Mouse (Mus musculus): ENCODE data around the gene Mtx1.
A peak's percentile ranks its signal among the peaks of the same experiment; 100 is the strongest.

Gene Mtx1

DNA sequence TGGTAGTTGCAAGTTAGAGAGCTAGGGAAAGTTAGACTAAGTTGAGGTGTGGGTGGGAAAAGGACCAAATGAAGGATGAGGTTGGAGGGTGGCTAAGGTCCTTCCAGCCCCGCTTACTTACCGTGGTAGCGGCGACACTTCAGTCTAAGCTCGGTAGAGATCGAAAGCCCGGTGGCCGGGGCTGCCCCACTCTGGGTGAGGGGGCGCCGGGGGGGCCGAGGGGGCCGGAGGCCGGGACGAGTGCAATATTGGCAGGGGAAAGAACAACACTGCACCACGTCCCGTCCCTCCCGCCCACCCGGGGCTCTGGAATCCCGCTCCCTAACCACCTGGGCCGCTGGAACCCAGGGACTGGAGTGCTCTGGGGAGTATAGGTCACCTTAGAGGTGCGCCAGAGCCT, at the start of gene Mtx1:
Mtx1 (minus strand) TSS at position 189 of the 400 bp plus-strand sequence.
- DNase-seq (ENCODE audit: low read depth, low spot score), result no peak

DNA sequence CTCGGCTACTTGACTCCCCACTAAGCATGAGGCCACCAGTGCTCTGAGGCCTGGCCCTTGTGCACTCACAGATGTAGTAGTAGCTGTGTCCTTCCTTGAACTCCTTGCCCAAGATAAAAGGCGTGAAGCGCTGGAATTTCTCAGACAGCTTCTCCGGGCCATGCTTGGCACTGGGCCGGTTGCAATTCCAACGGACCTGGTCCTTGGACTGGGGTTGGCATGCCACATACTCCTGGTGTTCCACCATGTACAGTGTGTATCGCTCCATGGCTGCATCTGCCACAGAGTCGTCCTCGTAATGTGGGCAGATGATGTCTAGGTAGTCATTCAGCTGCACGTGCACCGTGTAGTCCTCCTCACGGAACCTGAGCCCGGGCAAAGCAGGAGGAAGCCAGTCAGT, 49.2 kb upstream of the Mtx1 start:
- no peak for DNase-seq (ENCODE audit: low read depth, low spot score)

DNA sequence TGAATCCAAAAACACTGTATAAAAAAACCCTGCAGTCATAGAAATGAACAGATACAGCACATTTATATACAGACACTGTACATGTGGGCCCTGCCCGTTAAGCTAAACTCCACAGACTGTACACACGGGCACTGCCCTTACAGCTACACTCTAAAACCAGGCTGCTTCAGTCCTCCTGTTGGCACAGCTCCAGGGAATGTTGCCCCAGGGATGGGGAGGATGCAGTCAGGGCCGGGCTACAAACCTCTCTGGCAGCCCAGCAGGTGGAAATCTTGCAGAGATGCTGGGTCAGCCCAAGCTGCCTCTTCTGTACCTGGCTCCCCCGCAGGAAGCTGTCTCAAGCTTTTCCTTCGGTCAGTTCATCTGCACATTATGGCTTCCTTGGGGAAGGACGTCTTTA, 44.9 kb upstream of the Mtx1 start:
- DNase-seq (ENCODE audit: low read depth, low spot score), result no peak

DNA sequence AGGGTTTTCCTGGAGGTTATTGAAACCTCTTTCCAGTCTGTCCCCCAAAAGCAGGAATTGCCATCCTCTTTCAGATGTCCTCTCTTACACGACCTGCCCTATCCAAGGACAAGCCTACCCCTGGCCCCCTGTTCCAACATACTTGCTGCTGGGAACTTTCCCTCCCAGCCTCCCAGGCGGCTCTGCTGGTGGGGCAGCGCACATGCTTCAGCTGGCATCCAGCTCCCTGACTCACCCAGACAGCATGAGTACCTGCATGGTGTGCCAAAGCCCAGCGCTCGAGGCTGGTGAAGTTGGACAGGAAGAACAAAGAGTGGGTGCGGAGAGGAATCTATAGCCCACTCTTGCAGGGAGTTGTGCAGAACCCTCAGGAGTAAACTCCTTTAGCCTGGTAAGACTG, 44.0 kb upstream of the Mtx1 start:
- no peak for DNase-seq (ENCODE audit: low read depth, low spot score)

DNA sequence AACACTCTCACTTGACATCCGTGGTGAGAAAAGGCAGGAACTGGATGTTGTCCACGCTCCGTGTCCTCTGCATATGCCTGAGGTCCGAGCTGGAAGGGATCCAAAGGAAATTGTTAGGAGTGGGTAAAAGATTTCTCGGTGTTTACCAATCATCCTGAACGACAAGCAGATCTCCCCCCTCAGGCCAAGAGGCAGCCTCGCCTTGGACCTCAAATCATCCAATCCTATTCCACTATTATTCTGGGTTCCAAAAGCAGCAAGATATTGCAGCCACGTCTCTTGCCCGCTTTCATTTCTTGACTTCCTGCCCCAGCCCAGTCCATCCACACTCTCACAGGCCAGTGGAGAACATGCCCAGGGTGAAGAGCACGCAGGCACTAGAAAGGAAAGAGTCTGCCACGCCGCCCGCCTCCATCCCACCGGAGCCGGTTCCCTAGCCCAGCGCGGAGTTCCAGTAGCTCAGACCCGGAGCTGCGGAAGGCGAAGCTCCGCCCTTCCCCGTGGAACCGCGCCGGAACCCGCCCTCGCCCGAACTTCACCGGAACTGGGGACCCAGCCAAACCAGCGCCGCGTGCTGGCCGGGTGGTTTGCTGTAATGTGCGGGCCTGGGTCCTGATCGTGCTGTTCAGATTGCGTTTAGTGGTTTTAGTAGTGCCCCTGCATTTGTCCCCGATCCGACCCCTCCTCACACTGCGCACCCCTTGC, 43.3 kb upstream of the Mtx1 start, which contains the start of gene Slc50a1:
Slc50a1 (minus strand) TSS at position 520 of the 705 bp plus-strand sequence.
- peak; percentile 85 for DNase-seq (ENCODE audit: low read depth, low spot score)

DNA sequence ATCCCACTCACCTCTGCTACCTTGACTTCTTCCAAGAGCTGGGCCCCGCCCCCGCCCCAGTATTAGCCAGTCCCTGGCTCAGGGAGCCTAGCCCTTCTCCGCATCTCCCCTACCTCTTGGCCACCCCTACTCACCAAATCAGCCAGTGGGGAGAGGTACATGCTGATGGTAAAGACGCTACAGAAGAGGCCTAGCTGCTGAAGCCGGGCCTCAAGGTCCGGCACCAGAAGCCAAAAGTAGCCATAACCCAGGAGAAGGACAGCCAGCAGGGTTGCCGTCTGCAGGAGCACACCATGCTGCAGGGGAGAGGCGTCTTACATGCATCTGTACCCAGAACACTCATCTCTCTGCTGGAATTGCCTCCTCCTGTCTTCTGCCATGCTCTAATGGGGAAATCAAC, 42.0 kb upstream of the Mtx1 start:
- DNase-seq (ENCODE audit: low read depth, low spot score), result no peak

DNA sequence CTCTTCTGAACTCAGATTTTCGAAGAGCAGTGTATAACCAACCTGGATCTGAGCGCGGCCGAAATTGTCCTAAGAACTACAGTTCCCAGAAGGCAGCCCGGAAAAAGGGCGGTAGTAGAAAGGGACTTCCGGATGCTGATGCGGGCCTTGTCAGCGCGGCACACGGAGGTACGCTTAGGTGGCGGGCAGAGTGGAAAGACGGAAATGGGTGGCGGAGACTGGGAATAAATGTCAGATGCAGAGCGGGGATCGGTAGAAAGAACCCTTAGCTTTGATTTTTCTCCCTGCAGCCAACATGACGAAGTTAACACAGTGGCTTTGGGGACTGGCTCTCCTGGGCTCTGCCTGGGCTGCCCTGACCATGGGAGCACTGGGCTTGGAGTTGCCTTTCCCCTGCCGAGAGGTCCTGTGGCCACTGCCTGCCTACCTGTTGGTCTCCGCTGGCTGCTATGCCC, 39.6 kb upstream of the Mtx1 start:
- peak; percentile 89 for DNase-seq (ENCODE audit: low read depth, low spot score)

DNA sequence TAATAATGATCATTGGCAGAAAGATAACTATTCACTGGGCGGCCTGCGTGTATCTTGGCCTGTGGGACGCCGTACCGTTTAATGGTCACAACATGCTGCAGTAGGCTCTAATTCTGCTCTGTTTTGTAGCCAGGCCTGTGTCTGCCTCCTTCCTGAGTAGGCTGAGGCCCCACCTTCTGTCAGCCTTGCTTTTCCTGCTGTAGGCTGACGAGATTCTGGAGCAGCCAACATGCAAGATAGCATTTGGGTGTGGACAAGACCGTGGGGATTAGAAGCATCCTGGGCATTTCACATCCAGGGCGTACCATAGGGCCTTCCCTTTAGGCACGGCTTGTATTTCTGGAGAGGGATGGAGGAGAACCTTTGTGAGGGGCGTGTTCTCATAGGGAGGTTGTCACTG, 35.5 kb upstream of the Mtx1 start:
- DNase-seq (ENCODE audit: low read depth, low spot score), result no peak

DNA sequence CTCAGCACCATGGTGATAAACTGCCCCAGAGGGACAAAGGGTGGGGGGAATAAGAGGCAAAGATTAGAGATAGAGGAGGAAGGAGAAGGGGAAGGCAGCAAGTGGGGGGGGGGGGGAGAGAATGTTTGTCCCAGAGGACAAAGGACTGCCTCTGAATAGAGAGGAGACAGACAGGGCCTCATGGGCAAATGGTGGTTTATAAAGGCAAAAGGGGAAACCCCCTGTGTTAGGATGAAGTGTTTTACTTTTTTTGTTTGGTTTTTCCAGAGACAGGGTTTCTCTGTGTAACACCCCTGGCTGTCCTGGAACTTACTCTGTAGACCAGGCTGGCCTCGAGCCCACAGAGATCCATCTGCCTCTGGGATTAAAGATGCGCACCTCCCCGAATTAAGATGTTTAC, 33.3 kb upstream of the Mtx1 start:
- no peak for DNase-seq (ENCODE audit: low read depth, low spot score)

DNA sequence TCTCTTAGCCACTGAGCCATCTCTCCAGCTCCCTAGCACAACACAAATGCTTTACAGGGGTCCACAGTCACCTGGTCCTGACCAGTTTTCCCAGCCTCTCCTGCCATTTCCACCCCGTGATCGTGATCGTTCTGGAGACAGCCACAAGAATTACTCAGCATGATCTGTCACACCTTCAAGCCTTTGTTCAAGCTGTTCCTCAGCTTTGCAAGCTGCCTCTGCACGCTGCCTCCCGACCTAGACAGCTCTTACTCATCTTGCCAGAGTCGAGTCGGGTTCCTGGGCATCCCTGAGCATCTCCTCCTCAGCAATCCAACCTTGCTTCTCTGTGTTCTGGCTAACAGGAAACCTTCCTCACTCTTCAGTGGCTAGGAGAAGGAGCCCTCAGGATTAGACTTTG, 32.2 kb upstream of the Mtx1 start, which contains the start of gene Dpm3:
Dpm3 (plus strand) TSS at position 283 of the 400 bp plus-strand sequence.
- DNase-seq (ENCODE audit: low read depth, low spot score), result no peak

DNA sequence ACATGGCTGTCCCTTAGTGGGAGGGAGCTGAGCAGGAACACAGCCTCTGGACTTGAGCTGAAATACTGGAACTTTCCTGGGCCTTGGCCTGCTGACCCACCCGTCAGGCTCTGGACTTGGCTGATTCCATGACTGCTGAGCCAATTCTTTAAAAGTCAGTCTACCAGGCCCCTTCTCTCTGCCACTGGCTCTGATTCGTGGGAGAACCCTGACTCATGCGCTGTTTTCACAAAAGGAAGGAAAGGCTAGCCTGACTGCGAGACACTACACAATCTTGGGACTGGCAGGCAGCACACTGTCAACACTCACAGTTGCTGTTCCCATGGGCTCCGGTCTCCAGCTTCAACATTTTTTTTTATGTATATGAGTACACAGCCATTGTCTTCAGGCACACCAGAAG, 29.3 kb upstream of the Mtx1 start:
- no peak for DNase-seq (ENCODE audit: low read depth, low spot score)

DNA sequence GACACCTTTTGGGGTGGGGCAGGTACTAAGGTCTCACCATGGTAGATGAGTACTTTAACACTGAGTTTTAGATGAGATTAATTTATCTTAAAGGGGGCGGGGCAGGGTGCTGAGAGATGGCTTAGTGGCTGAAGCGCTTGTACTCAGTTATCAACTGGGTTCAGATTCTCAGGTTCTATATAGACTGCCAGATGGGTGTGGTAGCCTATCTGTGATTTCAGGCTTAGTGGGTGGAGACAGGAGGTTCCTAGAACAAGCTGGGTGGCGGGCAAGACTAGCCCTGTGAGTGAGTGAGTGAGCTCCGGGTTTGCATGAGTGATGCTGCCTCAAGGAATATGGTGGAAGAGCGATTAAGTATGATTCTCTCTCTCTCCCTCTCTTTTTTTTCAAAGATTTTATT, 28.1 kb upstream of the Mtx1 start:
- no peak for DNase-seq (ENCODE audit: low read depth, low spot score)

DNA sequence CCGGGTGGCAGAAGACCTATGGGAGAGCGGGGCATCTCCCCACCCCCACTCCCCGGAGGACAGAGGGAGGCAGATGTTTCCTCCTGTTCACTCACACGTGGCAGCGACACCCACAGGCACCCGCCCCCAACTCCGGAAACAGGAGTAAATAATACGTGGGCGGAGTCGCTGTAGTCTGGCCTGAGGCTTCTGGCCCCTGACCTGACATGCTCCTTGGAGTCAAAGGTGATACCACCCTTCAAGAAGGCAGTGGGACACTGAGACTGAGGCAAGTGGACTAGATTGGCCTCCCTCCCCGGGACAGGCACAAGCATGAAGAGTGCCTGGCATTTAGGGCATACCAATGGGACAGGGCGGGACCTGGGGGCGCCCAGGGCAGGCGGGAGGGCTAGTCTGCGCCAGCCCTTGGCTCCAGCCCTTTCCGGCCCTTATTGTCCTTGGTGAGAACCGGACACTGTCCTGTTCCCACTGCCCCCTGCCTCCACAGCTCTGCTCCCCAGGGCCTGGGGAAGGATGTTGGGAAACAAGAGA, 24.5 kb upstream of the Mtx1 start:
- peak; percentile 67 for DNase-seq (ENCODE audit: low read depth, low spot score)

DNA sequence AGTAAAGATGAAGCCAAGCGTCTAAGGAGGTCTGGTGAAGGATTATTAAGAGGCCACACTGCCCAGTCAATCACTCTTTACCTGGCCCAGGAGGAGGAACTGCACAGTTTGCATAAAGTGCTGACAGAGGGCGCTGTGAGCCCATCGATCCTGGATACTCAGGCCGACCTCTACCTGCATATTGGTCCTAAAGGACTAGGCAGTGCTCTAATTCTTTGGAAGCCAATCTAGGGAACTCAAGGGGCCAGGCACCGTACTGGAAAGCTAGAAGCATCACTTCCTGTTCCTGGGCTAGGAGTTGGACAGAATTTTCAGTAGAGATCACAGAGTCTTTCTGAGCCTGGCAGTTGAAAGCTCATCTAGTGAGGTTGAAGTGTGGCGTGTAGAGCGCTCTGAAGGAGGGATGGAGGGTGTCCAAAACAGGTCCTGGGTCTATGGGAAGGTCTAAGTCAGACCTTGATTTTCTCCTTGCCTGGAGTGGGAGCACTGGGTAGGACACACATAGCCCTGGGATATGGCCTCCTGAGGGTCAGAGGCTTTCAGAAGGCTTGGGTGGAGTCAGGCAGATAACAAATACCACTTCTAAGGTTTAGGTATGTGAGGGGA, 23.6 kb upstream of the Mtx1 start:
- peak; percentile 87 for DNase-seq (ENCODE audit: low read depth, low spot score)

DNA sequence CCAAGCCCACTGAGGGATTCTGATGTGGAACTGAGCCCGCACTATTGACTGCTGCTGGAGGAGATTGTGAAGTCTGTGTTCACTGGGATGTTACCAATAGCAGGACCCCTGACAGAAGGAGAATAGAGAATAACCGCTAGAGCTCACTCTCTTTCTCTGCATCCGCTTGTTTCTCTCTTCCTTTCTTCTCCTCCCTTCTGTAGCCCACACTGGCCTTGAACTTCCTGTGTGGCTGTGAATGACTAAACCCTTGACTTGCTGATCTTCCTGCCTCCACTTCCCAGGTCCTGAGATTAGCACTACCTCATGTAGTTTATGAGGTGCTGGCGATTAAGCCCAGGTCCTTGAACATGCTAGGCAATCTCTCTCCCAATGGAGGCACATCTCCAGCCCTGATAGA, 20.6 kb upstream of the Mtx1 start:
- peak; percentile 13 for DNase-seq (ENCODE audit: low read depth, low spot score)

DNA sequence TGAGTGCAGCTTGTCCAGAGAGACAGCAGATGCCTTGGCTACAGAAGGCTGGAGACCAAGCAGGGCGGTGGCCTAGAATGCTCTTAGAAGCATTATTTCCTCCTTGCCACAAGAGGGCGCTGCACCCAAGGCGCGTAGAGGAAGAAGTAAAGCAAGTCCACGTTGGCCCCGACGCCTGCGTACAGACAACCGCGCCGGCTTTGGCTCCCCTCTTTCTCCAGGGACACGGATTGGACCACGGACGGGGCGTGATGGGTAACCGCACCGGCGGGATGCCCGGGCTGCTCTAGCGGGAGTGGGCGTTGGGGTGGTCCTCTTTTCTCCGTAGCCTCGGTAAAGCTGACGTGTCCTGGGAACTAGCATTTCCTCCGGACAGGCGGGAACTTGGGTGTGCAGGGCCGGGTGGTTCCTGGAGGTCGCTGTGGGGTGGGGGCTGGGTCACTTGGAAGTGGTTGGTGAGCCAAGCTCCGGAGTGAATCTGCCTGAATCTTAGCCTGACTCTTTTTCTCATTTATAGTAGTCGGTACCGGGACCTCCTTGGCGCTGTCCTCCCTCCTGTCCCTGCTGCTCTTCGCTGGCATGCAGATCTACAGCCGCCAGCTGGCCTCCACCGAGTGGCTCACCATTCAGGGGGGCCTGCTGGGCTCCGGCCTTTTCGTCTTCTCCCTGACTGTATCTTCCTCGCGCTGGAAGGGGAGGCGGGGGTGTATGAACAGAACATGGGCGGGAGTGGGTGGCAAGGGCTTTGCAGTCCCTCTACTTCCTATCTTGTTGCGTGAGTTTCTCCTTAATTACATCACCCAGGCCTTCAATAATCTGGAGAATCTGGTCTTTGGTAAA, 19.6 kb upstream of the Mtx1 start, which contains the start of gene Trim46:
Trim46 (minus strand) TSS at position 49 of the 840 bp plus-strand sequence.
- peak; percentile 92 for DNase-seq (ENCODE audit: low read depth, low spot score)

DNA sequence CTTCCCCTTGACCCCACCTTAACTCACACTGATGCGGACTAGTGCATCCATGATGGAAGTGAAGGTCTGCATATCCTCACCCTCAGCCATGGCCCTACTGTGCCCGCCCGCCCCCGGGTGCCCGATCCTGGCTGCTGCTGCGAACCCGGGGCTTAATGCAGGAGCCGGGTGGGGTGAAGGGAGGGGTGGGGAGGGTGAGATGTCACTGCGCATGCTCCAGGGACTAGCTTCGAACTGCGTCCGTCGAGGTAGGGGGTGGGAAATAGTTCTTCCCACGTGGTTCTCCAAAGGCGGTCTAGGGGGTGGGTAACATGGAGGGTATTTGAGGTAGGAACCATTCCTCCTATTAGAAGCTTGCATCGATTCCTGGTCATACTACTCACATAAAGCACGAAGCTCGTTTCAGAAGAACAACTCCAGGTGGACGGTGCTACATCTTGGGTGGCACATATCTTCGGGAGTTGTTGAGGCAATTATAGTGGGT, 18.8 kb upstream of the Mtx1 start, which contains the start of gene Krtcap2:
Krtcap2 (plus strand) TSS at position 279 of the 484 bp plus-strand sequence.
- peak; percentile 80 for DNase-seq (ENCODE audit: low read depth, low spot score)

DNA sequence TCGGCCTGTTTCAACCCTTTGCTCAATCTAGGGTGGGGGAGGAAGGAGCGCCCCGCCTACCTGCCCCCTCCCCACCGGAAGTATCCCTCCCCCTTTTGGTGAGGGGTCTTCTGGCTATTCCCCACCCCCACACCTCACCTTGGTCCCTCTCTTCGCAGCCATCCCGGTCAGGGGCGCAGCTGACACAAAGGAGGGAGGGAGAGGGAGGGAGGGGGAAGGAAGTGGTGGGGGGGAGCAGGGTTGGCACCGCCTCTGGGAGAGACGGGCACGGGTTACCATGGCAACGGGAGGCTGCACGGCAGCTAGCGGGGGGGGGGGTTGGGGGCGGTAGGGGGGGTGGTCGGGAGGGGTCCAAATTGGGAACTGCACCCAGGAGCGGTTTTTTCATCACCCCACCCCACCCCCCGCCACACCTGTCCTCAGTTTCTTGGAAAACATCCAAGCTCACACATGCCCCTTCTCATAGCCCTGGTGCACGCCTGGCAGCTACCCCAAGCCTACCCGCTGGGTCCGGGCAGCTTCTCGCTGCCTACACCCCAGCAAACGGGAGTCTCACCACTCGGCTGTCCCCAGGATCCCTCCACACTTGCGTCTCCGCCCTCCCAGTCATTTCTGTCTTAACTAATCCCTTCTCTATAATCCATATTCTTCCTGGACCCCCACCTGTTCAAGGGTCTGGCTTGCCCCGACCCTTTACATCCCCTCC, 18.2 kb upstream of the Mtx1 start:
- DNase-seq (ENCODE audit: low read depth, low spot score), result peak; percentile 77

DNA sequence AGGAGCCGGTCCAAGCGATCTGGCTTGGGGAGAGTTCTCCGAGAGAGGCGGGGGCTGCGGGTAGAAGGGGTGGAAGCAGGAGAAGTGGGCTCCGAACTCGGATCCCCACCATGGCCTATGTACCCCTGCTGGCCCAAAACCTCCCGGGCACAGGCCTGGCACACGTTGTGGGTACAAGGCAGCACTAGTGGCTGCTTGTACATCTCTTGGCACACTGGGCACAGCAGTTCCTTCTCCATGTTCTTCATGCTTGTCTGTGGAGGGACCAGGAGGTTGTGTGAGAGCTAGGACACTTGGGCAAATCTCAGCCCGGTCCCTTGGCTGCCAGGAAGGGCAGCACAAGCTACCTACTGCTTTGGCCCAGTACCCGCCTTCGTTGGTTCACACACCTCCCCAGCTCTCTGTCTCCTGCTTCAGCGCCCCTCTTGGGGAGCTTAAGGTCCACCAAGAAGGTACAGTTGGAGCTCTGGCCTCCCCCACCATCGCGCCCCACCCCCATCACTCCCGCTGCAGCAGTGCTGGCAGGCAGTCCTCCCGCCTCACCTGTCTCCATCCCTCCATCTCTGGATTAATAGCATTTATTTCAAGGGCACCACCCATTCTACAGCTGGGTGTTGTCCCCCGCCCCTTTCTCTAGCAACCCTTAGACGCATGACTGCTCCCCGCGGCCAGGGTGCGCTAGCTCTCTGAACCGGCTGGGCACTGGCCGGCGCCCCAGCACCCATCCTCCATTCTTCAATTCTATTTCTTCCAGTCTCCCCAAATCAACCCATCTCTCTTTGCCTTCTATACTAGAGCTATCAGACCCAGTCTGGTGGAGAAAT, 17.5 kb upstream of the Mtx1 start:
- peak; percentile 72 for DNase-seq (ENCODE audit: low read depth, low spot score)

DNA sequence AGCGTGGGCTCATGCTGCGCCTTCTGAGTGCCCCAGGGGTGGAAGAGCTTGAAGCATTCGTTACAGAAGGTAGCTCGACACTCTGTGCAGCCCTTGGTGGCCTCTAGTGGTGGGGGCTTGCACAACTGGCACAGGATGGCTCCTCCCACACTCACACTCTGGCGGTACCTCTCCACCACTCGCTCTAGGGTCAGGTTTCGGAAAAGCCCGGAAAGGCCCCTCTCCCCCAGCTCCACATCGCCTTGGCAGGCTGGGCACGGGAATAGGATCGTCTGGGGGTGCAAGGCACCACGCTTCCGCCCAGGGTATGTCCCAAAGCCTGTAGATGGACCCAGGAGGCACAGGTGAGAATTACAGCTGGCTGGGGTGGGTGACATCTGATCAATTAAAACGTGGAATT, 16.7 kb upstream of the Mtx1 start:
- DNase-seq (ENCODE audit: low read depth, low spot score), result peak; percentile 83
